Mouse (Mus musculus): ENCODE results near the gene Mbd5.

Mbd5 gene

DNA sequence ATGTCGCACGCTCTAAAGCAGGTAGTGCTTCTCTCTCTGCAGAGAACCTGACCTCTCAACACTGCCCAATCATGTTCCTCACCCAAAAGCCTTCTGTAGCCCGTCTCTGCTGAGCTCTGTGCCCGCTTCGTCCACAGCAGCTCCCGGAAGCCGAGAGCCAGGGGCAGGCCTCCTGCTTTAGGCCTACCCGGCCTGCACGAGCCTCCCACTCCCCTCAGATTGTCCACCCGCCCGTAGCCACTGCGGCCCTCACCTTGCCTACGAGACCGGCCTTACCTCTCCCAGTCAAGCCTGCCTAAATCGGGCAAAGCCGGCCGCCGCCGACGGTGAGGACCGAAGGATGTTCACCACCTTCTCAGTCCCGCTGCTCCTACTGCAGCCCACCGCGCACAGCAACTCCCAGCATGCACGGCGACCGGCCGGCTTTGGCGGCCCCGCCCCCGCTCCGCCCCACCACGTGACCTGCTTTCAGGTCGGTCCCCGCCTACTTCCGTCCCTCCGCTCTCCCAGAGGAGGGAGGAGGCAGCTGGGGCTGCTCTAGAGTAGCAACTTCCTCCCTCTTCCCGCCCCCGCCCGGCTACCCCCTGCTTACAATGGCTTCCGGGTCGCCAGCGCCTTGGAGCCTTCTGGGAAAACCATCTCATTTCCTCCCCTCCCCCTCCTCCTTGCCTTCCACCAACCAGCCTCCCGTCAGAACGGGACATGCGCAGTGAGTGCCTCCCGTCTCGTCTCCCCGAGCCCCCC, at the start of gene Mbd5:
Mbd5 (plus strand) TSS at position 668 of the 744 bp plus-strand sequence.
- under 1% methylated on average over 48 of the region's 49 CpGs for WGBS

DNA sequence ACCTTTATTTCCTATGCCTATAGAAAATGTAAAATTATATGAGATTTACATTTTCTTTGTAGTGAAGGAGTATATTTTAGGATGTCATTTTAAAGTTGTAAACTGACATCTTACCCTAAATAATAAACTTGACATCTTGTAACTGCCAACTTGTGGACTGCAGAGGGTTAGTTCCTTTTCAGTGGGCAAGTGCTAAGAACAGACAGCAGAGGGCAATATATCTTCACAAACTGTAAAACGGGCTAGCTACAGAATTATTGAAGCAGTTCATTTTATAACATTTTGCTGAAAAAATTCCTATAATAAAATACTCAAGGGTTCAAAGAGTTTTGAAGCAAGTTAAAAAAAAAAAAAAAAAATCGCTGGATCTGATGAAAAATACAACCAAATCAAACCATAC, 40.4 kb upstream of the Mbd5 start:
- 31% methylated on average over 2 of the region's 2 CpGs for WGBS

DNA sequence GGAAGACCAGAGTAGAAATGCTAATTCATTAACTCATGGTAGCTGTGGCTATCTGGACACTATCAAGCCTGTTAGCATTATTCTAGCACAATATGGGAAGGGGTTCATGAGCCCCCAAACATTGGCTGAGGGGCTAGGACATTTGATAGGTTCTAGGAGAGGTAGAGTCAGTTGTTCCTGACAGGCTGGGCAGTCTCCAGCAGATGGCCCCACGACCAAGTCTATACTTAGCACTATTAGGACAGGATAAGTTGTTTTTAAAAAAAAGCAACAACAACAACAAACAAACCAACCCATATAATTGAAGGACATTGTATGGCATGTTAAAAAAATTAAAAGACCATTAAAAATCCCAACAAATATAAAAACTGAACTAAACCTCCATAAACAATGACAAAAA, 35.1 kb upstream of the Mbd5 start:
- WGBS = 49% methylated on average over 1 of the region's 1 CpGs

DNA sequence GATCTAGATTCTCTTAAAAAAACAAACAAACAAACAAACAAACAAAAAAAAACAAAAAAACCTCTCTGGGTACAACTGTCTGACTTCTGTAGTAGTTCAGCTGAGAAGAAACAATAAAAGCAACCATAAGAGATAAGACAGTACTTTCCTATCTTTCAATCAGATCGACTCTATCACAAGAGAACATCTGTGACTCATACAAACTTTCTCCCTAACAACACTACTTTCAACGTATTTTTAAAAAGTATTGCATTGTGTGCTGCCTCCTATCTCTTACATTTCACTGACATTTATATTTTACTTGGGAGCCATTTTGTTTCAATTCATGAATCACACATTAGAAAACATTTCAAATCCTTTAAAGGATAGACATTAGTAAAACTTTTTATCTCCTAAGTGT, 14.2 kb upstream of the Mbd5 start:
- WGBS = 60% methylated on average over 2 of the region's 2 CpGs

DNA sequence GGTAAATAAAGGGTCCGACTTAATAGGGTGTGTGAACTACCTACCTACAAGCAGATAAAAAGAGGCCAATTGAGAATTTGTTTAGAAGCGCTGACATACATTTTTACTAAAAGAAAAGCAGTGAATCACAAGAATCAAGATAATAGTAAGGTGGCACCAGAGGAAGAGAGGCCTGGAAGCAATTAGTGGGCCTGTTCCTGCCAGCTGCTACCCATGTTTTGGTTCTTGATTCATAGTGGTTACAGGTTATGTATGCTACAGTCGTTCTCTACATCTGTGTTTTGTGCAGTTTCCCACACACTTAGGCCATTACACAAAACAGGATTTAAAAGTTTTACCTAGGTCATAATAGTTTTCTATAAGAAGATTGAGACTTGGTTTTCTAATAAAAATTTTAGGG, 1.5 kb upstream of the Mbd5 start:
- 55% methylated on average over 3 of the region's 3 CpGs for WGBS

DNA sequence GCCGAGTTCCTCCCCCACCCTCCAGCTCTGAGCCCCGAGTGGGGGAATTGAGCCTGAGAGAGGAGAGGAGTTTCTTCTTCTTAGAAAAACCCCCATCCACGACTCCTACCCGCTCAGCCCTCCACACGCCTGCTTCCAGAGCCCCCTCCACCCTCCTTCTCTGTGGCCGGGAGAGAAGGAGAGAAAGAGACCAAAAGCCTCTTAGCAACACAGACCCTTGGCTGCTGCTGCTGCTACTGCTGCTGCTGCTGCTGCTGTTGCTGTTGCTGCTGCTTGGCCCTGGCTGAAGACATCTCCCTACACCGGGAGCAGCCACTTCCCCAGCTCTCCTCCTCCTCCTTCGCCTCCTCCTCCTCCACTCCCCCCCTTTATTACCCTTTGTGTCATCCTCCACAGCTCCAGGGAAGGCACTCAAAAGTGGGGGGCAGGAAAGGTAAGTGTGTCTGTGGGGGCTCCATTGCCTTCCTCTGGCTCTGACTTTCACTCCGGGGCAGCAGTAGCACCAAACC, 489 bp downstream of the Mbd5 start:
- WGBS = 1% methylated on average over 9 of the region's 9 CpGs

DNA sequence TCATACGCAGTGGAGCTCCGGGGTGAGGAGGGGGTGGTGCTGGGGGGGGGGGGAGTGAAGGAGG, 776 bp downstream of the Mbd5 start, which contains the start of gene Orc4:
Orc4 (minus strand) TSS at position 26 of the 64 bp plus-strand sequence.
- WGBS = 0% methylated on average over 2 of the region's 2 CpGs

DNA sequence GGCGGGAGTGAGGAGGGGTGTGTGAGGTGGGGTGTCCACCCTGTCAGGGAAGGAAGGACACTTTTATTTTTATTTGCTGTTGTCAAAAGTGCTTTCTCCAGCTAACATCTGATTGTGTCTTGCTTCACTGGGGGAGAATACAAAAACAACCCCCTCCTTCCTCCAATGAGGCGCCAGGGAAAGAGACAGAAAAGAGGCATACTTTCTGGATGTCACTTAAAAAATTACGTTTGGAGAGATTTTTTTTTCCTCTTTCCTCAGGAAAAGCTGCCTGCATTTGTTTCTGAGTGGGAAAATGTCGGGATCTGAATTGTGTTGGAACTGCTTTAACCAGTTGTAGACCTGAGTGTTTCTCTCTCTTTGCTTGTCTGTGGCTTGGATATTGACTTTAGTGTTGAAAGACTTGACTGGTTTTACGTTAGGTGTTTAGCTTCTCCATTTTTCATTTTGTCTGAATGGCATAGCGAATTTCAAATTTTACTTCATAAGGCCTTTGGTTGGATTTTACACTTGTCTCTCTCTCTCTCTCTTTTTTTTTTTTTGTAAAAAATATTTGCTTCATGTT, 1.1 kb downstream of the Mbd5 start:
- 5% methylated on average over 5 of the region's 6 CpGs for WGBS

DNA sequence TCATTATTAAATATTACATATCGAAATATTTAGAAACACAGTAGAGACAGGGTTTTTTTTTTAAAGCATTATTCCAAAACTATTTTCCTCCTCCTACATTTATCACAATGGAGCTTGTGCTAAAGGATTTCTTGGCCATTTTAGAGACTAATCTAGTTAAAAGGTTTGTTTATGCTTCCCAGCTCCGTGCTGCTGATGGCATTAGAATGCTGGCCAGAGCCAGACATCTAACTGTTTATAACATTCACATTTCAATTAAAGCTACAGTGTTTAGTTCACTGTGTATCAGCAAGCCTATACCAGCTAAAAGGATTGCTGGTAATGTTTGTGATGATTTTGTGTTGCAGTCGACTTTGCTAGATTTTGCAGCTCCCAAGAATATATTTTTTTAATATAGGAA, 7.3 kb downstream of the Mbd5 start:
- 46% methylated on average over 3 of the region's 3 CpGs for WGBS

DNA sequence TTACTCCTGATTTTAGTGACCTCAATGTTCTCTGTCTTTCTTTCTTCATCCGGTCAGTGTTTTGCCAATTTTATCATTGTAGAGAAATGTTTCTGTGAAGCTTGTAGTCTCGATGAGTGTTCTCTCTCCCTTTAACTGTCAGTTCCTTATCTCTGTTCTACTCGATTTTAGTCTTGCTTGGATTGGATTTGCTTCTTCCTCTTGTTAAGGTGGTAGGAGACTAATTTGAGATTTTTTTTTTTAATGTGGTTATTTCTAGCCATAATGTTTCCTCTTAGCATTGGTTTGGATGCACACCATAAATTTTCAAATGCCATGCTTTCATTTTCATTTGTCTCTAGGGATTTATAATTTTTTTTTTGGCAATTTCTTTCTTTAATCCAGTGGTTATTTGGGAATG, 29.6 kb downstream of the Mbd5 start:
- WGBS = 56% methylated on average over 3 of the region's 3 CpGs

DNA sequence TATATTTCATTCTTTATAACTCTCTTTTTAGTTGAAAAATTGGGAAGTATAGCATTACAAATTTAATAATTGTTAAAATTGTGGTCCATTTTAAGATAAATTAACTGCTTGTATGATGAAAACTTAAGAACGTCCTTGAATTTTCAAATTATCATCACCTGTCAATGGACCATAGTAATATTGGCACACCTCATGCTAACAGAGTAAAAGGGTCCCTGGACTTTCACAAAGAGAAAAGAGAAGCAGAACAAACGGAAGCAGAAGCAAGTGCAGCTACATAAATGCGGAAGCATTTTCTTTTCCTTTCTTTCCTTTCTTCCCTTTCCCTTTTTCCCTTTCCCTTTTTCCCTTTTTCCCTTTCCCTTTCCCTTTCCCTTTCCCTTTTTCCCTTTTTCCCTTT, 41.0 kb downstream of the Mbd5 start:
- WGBS = 92% methylated on average over 3 of the region's 3 CpGs

DNA sequence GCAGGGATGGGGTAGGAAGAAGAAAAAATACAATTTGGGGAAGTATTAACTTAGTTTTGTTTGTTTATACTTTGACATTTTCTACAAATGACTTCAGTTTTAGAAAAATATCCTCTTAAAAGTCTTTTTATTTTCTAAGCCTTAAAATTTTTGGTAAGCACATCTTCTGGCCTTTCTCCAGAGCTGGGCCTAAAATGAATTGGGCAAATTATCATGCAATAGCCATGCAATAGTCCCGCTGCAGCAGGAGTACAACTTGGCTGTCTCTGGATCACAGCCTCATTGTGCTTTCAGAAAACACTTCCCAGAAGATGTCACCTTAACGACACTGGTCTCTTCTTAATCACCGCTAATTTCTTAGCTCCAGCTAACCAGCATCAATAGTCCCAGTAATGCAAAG, 91.2 kb downstream of the Mbd5 start:
- 55% methylated on average over 3 of the region's 3 CpGs for WGBS

DNA sequence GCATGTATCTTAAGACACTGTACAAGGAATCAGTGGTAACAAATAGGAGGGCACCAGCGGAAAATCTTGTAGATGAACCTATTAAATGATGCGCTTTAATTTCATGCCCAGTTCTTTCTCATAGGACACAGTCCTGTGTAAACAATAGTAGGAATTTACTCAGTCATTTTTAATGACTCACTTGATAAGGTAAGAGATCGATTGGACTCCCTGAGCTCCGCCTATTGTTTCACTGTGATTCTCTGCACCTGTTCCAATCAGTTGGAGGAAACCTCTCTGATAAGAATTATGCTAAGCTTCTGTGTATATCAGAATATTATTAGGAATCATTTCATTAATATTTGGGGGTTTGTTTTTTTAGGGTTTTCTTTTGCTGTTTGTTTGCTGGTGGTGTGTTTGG, 100.7 kb downstream of the Mbd5 start:
- 98% methylated on average over 4 of the region's 4 CpGs for WGBS

DNA sequence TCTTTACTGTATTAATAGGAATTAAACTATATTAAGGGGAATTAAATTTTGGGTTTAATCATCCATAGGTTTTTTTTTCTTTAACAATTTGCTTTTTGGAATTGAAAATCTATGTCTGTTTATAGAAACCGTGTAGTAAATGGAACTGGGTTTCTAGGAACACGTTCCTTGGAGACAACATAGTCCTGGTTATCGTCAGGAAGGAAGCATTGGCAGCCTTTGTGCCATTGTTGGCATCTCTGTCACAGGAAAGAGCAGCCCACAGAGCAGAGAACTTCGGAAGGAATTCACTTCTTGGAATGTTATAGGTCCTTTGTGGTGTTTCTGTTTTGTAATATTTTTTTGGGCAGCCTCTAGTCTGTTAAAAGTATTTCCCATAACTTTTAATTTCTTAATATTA, 135.7 kb downstream of the Mbd5 start:
- 32% methylated on average over 4 of the region's 4 CpGs for WGBS

DNA sequence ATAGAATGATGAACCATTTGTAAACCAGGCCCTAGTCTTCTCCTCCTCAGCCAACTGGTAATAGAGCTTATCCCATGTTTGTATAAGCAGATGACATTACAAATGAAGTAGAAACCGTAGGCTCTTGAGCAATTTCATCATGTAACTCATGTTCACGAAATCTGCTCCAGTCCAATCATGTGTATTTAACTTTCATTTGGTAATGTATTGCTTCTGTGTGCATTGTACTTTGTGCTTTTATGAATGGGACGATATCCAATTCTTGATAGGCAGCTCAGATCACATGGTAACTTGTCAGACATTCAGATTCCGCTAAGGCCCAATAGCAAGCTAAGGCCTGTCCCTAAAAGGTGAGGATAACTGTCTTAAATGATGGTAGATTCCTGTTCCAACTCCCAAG, 141.5 kb downstream of the Mbd5 start:
- WGBS = 98% methylated on average over 4 of the region's 4 CpGs

DNA sequence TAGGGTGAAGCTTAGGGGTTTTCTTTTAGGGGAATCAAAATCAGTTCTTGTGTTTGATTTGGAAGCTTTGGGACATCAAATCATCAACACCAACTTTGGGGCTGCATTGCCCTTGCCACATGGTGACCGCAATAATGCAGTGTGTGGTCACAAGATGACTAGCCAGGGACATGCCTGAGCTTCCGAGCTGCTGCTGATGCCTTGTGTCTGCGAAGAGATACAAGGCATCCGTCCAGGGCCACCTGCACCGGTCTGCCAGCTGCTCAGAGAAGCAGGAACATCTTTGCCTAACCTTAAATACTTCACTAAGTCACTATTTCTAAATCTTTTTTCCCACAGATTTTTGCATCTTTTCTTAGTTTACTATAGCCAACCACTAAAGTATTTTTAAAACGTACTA, 170.6 kb downstream of the Mbd5 start:
- 60% methylated on average over 6 of the region's 6 CpGs for WGBS

DNA sequence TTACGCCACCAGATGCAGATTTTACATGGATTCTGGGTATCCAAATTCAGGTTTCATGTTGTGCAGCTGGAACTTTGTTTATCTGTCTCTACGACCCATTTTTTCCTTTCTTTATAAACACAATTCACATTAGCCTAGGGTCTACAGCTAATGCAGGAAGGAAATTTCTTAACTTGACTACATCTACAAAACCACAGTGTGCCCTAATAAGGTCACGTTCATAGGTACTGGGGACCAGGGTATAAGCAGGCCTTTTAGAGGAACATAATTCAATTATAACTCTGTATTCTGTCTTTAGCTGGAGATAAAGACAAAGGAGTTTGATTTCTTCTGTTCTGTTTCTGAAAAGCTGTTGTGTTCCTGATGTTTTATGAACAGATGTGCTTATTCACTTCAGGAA, 172.3 kb downstream of the Mbd5 start:
- 84% methylated on average over 3 of the region's 3 CpGs for WGBS

DNA sequence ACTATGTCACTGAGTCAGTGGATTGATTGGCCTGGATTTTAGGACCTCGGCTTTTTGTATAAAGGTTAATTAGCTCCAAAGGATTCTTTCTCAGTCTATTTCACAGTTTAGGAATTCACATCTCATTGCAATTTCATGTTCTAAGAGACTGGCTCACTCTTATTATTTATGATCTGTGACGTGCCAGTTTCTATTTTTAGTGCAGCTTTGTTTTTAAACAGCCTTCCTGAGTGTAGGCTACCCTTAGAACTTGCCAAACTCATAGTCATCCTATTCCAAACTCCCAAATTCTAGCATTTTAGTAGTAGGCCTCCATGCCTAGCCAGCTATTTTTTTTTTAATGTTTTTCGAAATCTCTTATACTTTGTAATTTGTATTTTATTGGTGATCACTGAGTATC, 192.9 kb downstream of the Mbd5 start:
- 53% methylated on average over 3 of the region's 3 CpGs for WGBS

DNA sequence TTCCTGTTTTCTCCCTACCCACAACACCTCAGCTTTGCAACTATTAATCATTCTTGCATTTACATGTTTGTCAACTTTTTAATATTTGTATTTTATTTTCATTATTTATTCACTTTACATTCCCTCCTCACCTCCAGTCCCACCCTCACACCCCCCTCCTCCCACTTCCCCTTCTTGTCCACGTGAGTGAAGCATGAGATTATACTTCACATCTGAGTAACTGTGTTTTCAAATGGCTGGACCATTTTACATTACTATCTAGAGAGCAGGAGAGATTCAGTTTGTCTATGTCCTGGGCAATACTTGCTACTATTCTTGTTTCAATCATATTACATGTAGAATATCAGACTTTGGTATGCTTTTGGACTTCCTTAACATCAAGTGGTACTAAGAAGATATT, 204.3 kb downstream of the Mbd5 start:
- WGBS = 88% methylated on average over 1 of the region's 1 CpGs

DNA sequence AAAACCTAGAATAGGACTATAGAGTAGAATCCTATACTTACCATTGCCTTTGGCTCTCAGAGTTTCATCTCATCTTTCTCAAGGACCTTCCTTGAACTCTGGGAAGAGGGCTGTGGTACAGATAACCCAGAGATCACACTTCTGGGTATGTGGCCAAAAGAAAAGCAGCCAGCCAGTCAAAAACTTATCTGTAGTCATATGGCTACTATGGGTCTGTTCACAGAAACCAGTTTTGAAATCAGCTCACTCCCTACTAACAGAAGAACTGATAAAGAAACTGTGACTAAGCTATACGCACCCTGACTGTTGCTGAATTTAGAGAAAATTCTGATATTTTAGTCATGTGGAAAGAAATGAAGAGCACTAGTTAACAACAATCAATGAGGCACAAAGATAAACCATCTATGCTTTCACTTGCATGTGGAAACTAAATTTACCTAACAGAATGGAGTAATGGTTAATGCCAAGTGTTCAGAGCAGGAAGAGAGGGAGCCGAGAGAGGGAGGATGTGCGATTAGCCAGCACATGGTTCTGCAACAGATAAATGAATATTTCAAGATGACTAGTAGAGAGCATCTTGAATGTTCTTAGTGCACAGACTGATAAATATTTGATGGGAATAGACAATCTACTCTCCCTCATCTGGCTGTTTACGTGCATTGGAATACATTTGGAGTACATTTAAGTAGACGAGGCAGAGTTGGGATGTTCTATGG, 211.1 kb downstream of the Mbd5 start:
- 71% methylated on average over 5 of the region's 5 CpGs for WGBS

DNA sequence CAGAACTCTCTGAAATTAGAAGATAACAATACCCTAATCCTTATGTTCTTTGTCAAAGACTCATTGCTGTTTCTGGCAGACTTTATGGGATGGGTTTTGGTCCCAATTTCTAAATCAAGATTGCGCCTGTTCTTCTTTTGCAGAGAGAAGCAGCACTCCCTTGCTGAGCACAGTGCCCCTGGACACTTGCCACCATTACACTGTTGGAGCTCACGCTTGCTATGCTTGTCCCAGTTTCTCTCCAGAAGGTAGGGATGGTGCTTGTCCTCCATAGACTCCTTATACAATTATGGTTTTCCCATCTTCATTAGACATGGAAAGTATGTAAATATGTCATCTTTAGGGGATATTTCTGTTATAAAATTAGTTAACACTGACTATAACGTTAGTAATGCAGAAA, 220.5 kb downstream of the Mbd5 start:
- 78% methylated on average over 3 of the region's 3 CpGs for WGBS

DNA sequence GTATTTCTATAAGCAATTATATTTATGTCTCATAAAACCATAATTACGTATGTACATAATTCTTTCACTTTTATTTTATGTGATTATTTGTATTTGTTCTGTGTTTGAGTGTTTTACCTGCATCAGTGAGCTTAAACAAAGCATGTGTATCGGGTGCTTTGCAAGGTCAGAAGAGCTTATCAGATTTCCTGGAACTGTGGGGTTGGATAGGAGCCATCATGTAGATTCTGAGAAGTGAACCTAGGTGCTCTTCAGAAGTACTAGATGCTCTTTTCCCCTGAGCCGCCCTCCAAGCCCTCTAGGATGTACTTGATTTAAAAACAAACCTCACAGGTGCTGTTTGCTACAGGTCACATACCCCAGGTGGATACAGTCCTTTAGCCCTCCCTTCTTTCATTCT, 227.7 kb downstream of the Mbd5 start:
- WGBS = 91% methylated on average over 3 of the region's 3 CpGs

DNA sequence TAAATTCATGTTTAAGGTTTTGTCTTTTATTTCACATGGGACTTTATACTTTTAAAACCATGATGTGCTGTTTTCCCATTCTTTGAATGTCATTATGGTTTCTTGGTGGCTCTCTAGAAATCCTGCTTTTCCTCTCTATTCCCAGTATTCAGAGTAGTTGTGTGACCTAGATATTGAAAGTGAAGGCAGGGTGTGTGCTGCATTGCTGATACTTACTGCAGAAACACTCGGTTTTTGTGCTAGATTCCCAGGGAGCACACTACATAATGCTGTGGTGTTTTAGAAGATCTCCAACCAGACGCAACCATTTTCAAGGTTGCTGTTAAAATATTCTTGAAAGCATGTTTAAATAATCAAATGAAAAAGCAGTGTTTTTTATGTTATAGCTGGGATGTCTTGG, 241.7 kb downstream of the Mbd5 start:
- WGBS = 51% methylated on average over 2 of the region's 2 CpGs

DNA sequence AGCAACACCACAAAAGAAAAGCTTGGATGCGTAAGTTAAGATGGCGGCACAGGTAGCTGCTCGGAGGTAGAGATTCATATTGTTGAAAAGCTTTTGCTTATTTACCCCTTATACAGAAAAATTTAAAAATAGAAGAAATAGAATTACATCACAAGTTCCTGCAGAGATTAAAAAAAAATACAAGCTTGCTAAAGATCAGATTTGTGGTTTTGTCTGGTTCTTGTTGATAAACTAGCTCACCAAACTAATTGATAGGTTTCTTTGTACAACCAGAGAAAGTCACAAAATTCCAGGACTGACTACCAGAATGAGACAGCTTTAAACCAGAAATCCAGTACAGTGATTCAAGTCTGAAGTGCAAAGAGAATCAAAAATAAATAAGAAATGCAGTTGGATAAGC, 242.4 kb downstream of the Mbd5 start:
- WGBS = 93% methylated on average over 3 of the region's 3 CpGs
